Mouse (Mus musculus): ENCODE results near the gene Fn1. TPM values are rescaled to one million over a fixed set of nuclear protein-coding genes. Genes with fewer than 3 reads are reported as not detected.

Gene Fn1
- polyA plus RNA-seq (2017; shearing (Covaris generic)): 0.24 TPM

DNA sequence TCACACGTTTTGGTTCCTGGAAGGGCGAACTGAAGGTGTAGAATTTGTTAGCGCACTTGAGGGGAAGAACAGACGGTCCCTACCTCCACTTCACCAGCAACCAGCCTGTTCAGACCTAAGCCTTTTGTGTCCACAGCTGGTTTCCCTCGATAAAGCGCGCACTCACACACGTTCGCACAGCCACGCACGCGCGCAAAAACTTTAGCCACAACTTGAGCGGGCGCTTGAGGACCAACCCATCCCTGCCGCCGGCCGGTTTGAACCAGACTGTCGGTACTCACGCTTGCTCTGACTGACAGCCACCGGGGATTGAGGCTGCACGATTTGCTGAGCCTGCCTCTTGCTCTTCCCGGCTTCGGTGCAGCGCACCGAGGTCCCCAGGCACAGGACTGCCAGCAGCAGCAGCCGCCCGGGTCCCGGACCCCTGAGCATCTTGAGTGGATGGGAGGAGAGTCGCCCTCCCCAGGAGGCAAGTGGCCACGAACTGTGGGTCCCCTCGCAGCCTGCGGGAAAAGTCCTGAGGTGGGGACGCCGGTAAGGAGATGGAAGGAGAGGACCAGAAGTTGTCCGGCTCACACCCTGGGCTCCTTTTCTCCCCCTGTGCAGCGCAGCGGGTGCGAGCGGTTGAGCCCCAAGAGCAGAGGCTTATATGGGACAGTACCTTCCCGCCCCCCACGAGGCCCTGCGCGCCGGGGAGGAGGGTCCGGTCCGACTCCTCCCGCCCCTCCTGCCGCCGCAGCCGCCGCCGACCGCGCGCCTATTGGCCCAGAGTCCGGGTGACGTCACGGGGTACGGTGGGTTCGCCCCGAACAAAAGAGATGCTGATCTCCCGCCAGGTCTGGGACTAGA lies at the start of gene Fn1:
Gene Fn1, minus strand, starts transcription at position 650 of the 849 bp plus-strand sequence.

DNA sequence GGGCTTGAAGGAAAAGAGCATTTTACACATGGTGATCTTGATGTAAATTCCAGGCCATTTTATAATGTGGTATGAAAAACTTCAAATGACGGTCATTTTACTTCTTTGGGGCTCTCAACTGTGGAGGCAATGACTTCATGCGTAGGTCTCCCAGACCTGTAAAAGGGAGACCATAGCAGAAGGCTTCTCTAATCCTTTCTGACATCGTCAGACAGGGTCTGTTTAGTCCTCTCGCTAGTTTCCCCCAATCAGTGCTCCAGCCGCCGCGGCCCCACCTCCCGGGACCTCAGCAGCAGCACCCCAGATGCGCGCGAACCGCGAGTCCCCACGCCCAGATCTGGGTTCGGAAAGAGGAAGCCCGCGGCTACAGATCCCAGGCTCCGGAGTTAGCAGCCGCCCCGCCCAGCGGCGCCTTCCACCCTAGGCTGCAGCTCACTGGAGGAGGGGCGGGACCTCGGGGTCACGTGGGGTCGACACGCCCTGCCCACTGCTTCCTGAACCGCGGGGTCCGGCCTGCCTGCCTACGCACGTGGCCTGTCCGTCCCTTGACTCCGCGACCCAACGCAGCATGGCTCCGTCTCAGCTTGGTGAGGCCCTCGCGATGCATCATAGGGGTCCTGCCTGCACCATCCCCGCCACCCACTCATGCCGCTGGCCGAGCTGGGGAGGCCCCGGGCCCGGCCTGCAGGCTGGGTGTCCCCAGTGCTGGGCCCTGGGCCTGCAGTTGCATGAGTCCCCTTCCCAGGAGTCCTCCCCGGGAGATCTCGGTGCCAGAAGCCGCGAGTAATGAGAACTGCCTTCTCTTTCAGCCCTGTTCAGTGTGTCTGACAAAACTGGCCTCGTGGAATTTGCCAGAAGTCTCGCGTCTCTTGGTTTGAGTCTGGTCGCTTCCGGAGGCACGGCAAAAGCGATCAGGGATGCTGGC lies 96.0 kb downstream of the Fn1 start, which contains the start of gene Atic:
Gene Atic, plus strand, starts transcription at position 463 of the 925 bp plus-strand sequence.

Other genes with a start within 250 kb of the Fn1 start
- gene Abca12, start 238.3 kb downstream of the Fn1 start, polyA plus RNA-seq (2017; shearing (Covaris generic)): 0.07 TPM
- 28.7 TPM for gene Atic, start 96.0 kb downstream of the Fn1 start, polyA plus RNA-seq (2017; shearing (Covaris generic))